ENCODE assay signal across 23 mouse cellular contexts in the genomic region with DNA sequence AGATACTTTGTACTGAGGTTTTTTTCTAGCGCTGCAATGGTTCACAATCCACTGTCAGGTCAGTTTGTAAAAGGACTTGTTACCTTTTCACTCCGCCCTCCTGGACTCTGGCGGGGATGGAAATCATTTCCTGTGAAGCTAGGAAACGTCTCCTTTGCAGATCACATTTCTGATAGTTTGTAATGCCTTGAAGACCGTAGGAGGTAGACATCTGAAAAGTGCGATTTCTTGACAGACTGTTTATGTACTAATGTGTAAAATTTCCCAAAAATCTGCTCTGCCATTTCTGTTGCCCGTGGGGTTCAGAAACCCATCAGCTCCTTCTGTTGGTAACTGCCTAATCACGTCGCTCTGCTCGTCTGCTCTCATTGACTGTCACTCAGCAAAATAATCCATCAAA.
A peak's percentile ranks its signal among the peaks of the same experiment; 100 is the strongest.
DNase-seq lines count a peak whose midpoint lies in the region; ATAC-seq lines count a peak whose summit lies in the region.
"Had no signal": no experiment of that assay in that cellular context is flagged by ENCODE, and none has a peak within 500 bp of the region (broad histone marks: within the 10 kb centered on the region; RNA-seq: fewer than 3 reads in every experiment).

No protein-coding gene starts in this region.

- H3K4me2 ChIP-seq in forebrain, embryonic 14.5 days (ENCODE audit: low read length): no peak overlapping the region
- H3K4me2 ChIP-seq in forebrain, embryonic 12.5 days: no peak overlapping the region
- H3K4me2 ChIP-seq: embryonic facial prominence, embryonic 15.5 days; heart, embryonic 12.5 days; hindbrain, embryonic 14.5 days; intestine, embryonic 15.5 days had no signal

- H3K4me3 ChIP-seq in forebrain, embryonic 14.5 days (ENCODE audit: low read depth, low read length): no peak overlapping the region
- H3K4me3 ChIP-seq in forebrain, embryonic 12.5 days (replicated peaks): no peak overlapping the region
- H3K4me3 ChIP-seq: embryonic facial prominence, embryonic 15.5 days; erythroblast, embryonic 14.5 days; gastrocnemius, adult 2 months; heart, embryonic 12.5 days; hindbrain, embryonic 10.5 days; intestine, embryonic 15.5 days had no signal

- H3K4me1 ChIP-seq in forebrain, embryonic 14.5 days (ENCODE audit: control insufficient read depth, insufficient read depth, low read length): no peaks in the 10 kb centered on the region
- no peaks in the 10 kb centered on the region for H3K4me1 ChIP-seq in forebrain, embryonic 12.5 days
- H3K4me1 ChIP-seq: embryonic facial prominence, embryonic 15.5 days; heart, embryonic 12.5 days; hindbrain, embryonic 10.5 days; intestine, embryonic 15.5 days had no signal

- WGBS in forebrain, embryonic 14.5 days: 65% methylated on average over 10 of the region's 10 CpGs
- 78% methylated on average over 10 of the region's 10 CpGs for WGBS in forebrain, embryonic 12.5 days

- 0 out of 2 replicates have a peak, but pooled peaks have one; percentile 34 for ATAC-seq in forebrain, embryonic 14.5 days
- ATAC-seq in forebrain, embryonic 12.5 days (ENCODE audit: low FRiP score): no peak
- ATAC-seq in frontal cortex, adult (ENCODE audit: low TSS enrichment): peak; percentile 51
- ATAC-seq: activated CD4-positive, CD25-positive, alpha-beta regulatory T cell, adult 4 months; intestine, embryonic 15.5 days; Patski had no signal

- H3K9ac ChIP-seq in forebrain, embryonic 14.5 days (ENCODE audit: low read length): no peak overlapping the region
- no peak overlapping the region for H3K9ac ChIP-seq in forebrain, embryonic 12.5 days
- H3K9ac ChIP-seq: embryonic facial prominence, embryonic 15.5 days; heart, embryonic 12.5 days; hindbrain, embryonic 14.5 days; intestine, embryonic 15.5 days had no signal

- H3K9me3 ChIP-seq in forebrain, embryonic 14.5 days (replicated peaks; ENCODE audit: control insufficient read depth, low read length): no peaks in the 10 kb centered on the region
- no peaks in the 10 kb centered on the region for H3K9me3 ChIP-seq in forebrain, embryonic 12.5 days
- H3K9me3 ChIP-seq: embryonic facial prominence, embryonic 15.5 days; heart, embryonic 12.5 days; hindbrain, embryonic 10.5 days; intestine, embryonic 15.5 days had no signal

- no peak overlapping the region for H3K27ac ChIP-seq in forebrain, embryonic 14.5 days (ENCODE audit: low read depth, low read length)
- H3K27ac ChIP-seq in forebrain, embryonic 12.5 days: no peak overlapping the region
- H3K27ac ChIP-seq: embryonic facial prominence, embryonic 15.5 days; gastrocnemius, adult 2 months; hindbrain, embryonic 10.5 days; hindbrain, embryonic 14.5 days; intestine, embryonic 15.5 days had no signal

- no peaks in the 10 kb centered on the region for H3K27me3 ChIP-seq in forebrain, embryonic 14.5 days (replicated peaks; ENCODE audit: control insufficient read depth, insufficient read depth, low read length)
- H3K27me3 ChIP-seq in forebrain, embryonic 12.5 days: no peaks in the 10 kb centered on the region
- H3K27me3 ChIP-seq: CH12.LX; embryonic facial prominence, embryonic 15.5 days; heart, embryonic 12.5 days; intestine, embryonic 15.5 days; Patski had no signal

- H3K36me3 ChIP-seq in forebrain, embryonic 14.5 days (ENCODE audit: control insufficient read depth, insufficient read depth, low read length): no peaks in the 10 kb centered on the region
- H3K36me3 ChIP-seq in forebrain, embryonic 12.5 days (replicated peaks): no peaks in the 10 kb centered on the region
- H3K36me3 ChIP-seq: embryonic facial prominence, embryonic 15.5 days; heart, embryonic 12.5 days; hindbrain, embryonic 10.5 days; intestine, embryonic 15.5 days had no signal

- peak; percentile 42 for DNase-seq in forebrain, embryonic 14.5 days (ENCODE audit: low spot score)
- no peak for DNase-seq in frontal cortex, postnatal 14 days (ENCODE audit: low spot score in 2 of 2)
- DNase-seq in brain, adult 2 months (ENCODE audit: low read depth, low spot score): peak; percentile 31
- peak; percentile 34 for DNase-seq in brain, embryonic 18.5 days (ENCODE audit: low read depth, low spot score)
- DNase-seq in right cerebral cortex, adult 18-20 months: no peak
- DNase-seq: adrenal gland, postnatal 14 days; cerebellum, adult 11 months; cerebellum, adult 8-10 months; cerebellum, postnatal 14 days; gastrocnemius, adult 2 months; gastrocnemius, postnatal 25 days; kidney, adult 2 months had no signal

Comparison
In these comparisons a context has a peak if more than half of its experiments do, and no peak if none do; other contexts are left out.
1. DNase-seq: peak in forebrain, embryonic 14.5 days (single experiment), brain, adult 2 months (single experiment) and brain, embryonic 18.5 days (single experiment); none in frontal cortex, postnatal 14 days (0 of 2) and right cerebral cortex, adult 18-20 months (single experiment).